Mouse (Mus musculus): ENCODE measurements around the gene Mif. TPM values are rescaled to one million over a fixed set of nuclear protein-coding genes. Genes with fewer than 3 reads are reported as not detected.
A peak's percentile ranks its signal among the peaks of the same experiment; 100 is the strongest.
"Not testable (repeated sequence)": the region's sequence is repeated elsewhere in the genome, so short reads cannot be mapped to it uniquely, and the experiment has no call there.

Mif gene
- polyA plus RNA-seq (2012; rRNA removed) (1,684 and 2,799 TPM in 2 replicates), polyA plus RNA-seq (2014; fragmentation: Nextera tagmentation; extraction: Ambion mirVana) (1,598 and 1,615 TPM in 2 replicates)

- Histone ChIP-seq H3K4me1 (ENCODE audit: control insufficient read depth, insufficient read depth, low read length) (peaks cover 16% of the 10 kb centered on the region), H3K36me3 (ENCODE audit: control insufficient read depth, insufficient read depth, low read length) (peaks cover 20% of the 10 kb centered on the region), H3K9ac (ENCODE audit: low read depth, low read length, severe bottlenecking) (peak within 1 kb of the TSS; percentile 88), H3K4me3 (replicated peaks; ENCODE audit: low read length) (peak within 1 kb of the TSS; percentile 69), H3K27ac (replicated peaks; ENCODE audit: low read depth, low read length) (peak within 1 kb of the TSS; percentile 96), H3K4me2 (replicated peaks; ENCODE audit: low read depth, low read length, severe bottlenecking) (peak within 1 kb of the TSS; percentile 74)
- 0% methylated on average over 17 of the region's 46 CpGs for WGBS
- peak; percentile 97 for ATAC-seq (ENCODE audit: low FRiP score, low read depth)
- TF ChIP-seq POLR2A (IDR thresholded peaks at IDR 0.05; ENCODE audit: borderline replicate concordance, extremely low read depth, insufficient read depth, insufficient read length): peak; percentile 70; the same call in 1 of the 2 replicates
- DNase-seq (ENCODE audit: low spot score): peak; percentile 92
- H3K9me3 ChIP-seq (ENCODE audit: control insufficient read depth, low read length); H3K27me3 ChIP-seq (ENCODE audit: control insufficient read depth, insufficient read depth, low read length): not testable (repeated sequence)
Measured at GRCm38 (mm10) chr10:75859786-75860470, at the start of gene Mif. Gene Mif (minus strand): TSS chr10:75860240.

- Histone ChIP-seq H3K4me3 (replicated peaks; ENCODE audit: low read length) (no peak overlapping the region), H3K4me1 (ENCODE audit: control insufficient read depth, insufficient read depth, low read length) (no peaks in the 10 kb centered on the region), H3K27ac (replicated peaks; ENCODE audit: low read depth, low read length) (no peak overlapping the region), H3K4me2 (replicated peaks; ENCODE audit: low read depth, low read length, severe bottlenecking) (no peak overlapping the region), H3K36me3 (ENCODE audit: control insufficient read depth, insufficient read depth, low read length) (peaks cover 92% of the 10 kb centered on the region), H3K9me3 (ENCODE audit: control insufficient read depth, low read length) (no peaks in the 10 kb centered on the region), H3K27me3 (ENCODE audit: control insufficient read depth, insufficient read depth, low read length) (no peaks in the 10 kb centered on the region), H3K9ac (ENCODE audit: low read depth, low read length, severe bottlenecking) (no peak overlapping the region)
- DNase-seq (ENCODE audit: low spot score) (no peak), ATAC-seq (ENCODE audit: low FRiP score, low read depth) (no peak)
- no peak for TF ChIP-seq POLR2A (IDR thresholded peaks at IDR 0.05; ENCODE audit: borderline replicate concordance, extremely low read depth, insufficient read depth, insufficient read length)
- 89% methylated on average over 4 of the region's 4 CpGs for WGBS
Measured at GRCm38 (mm10) chr10:75906882-75907281, 46.8 kb upstream of the Mif start.

GRCm38 (mm10) chr10:75904391-75904790 is 44.4 kb upstream of the Mif start:
- Histone ChIP-seq H3K36me3 (ENCODE audit: control insufficient read depth, insufficient read depth, low read length) (peaks cover 88% of the 10 kb centered on the region), H3K9ac (ENCODE audit: low read depth, low read length, severe bottlenecking) (no peak overlapping the region), H3K4me2 (replicated peaks; ENCODE audit: low read depth, low read length, severe bottlenecking) (no peak overlapping the region), H3K27me3 (ENCODE audit: control insufficient read depth, insufficient read depth, low read length) (no peaks in the 10 kb centered on the region), H3K27ac (replicated peaks; ENCODE audit: low read depth, low read length) (no peak overlapping the region), H3K9me3 (ENCODE audit: control insufficient read depth, low read length) (no peaks in the 10 kb centered on the region), H3K4me3 (replicated peaks; ENCODE audit: low read length) (no peak overlapping the region), H3K4me1 (ENCODE audit: control insufficient read depth, insufficient read depth, low read length) (no peaks in the 10 kb centered on the region)
- 90% methylated on average over 5 of the region's 5 CpGs for WGBS
- DNase-seq (ENCODE audit: low spot score): no peak
- ATAC-seq (ENCODE audit: low FRiP score, low read depth): no peak
- no peak for TF ChIP-seq POLR2A (IDR thresholded peaks at IDR 0.05; ENCODE audit: borderline replicate concordance, extremely low read depth, insufficient read depth, insufficient read length)

- Histone ChIP-seq H3K9ac (ENCODE audit: low read depth, low read length, severe bottlenecking) (no peak overlapping the region), H3K4me2 (replicated peaks; ENCODE audit: low read depth, low read length, severe bottlenecking) (no peak overlapping the region), H3K27me3 (ENCODE audit: control insufficient read depth, insufficient read depth, low read length) (no peaks in the 10 kb centered on the region), H3K4me3 (replicated peaks; ENCODE audit: low read length) (no peak overlapping the region), H3K27ac (replicated peaks; ENCODE audit: low read depth, low read length) (no peak overlapping the region), H3K4me1 (ENCODE audit: control insufficient read depth, insufficient read depth, low read length) (no peaks in the 10 kb centered on the region), H3K36me3 (ENCODE audit: control insufficient read depth, insufficient read depth, low read length) (peaks cover 76% of the 10 kb centered on the region), H3K9me3 (ENCODE audit: control insufficient read depth, low read length) (no peaks in the 10 kb centered on the region)
- WGBS: 83% methylated on average over 3 of the region's 3 CpGs
- no peak for TF ChIP-seq POLR2A (IDR thresholded peaks at IDR 0.05; ENCODE audit: borderline replicate concordance, extremely low read depth, insufficient read depth, insufficient read length)
- ATAC-seq (ENCODE audit: low FRiP score, low read depth): no peak
- DNase-seq (ENCODE audit: low spot score): no peak
Measured at GRCm38 (mm10) chr10:75898846-75899245, 38.8 kb upstream of the Mif start.

GRCm38 (mm10) chr10:75898039-75898564 is 38.1 kb upstream of the Mif start:
- TF ChIP-seq POLR2A (IDR thresholded peaks at IDR 0.05; ENCODE audit: borderline replicate concordance, extremely low read depth, insufficient read depth, insufficient read length): no peak
- ATAC-seq (ENCODE audit: low FRiP score, low read depth) (no peak), DNase-seq (ENCODE audit: low spot score) (no peak)
- H3K36me3 ChIP-seq (ENCODE audit: control insufficient read depth, insufficient read depth, low read length): peaks cover 69% of the 10 kb centered on the region
- H3K9ac ChIP-seq (ENCODE audit: low read depth, low read length, severe bottlenecking): no peak overlapping the region
- H3K9me3 ChIP-seq (ENCODE audit: control insufficient read depth, low read length): no peaks in the 10 kb centered on the region
- H3K27me3 ChIP-seq (ENCODE audit: control insufficient read depth, insufficient read depth, low read length): no peaks in the 10 kb centered on the region
- no peak overlapping the region for H3K27ac ChIP-seq (replicated peaks; ENCODE audit: low read depth, low read length)
- peaks cover 5% of the 10 kb centered on the region; the same call in 1 of the 2 replicates for H3K4me1 ChIP-seq (ENCODE audit: control insufficient read depth, insufficient read depth, low read length)
- H3K4me3 ChIP-seq (replicated peaks; ENCODE audit: low read length): no peak overlapping the region
- 71% methylated on average over 6 of the region's 6 CpGs for WGBS
- H3K4me2 ChIP-seq (replicated peaks; ENCODE audit: low read depth, low read length, severe bottlenecking): no peak overlapping the region

All from limb, embryonic 14.5 days (tissue).